Mouse (Mus musculus): ENCODE measurements around the gene Ranbp1.

DNA sequence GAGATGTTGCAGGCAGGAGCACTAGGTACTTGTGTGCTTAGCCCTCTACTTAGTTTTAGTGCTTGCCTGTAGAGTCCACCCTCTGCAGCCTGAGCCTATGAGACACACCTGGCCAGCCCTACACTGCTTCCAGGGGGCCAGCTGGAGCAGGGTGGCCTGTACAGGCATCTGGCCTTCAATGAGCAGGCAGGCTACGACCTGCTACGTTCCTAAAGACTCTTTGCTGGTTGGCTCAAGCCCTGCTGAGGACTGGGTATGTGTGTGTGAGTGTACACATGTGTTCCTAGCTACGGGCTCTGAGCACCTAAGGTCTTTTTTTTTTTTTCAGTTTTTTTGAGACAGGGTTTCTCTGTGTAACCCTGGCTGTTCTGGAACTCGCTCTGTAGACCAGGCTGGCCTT lies 17.1 kb downstream of the Ranbp1 start:
- TF ChIP-seq CTCF (IDR thresholded peaks at IDR 0.05; ENCODE audit: low read depth, low read length) (no peak), POLR2A (IDR thresholded peaks at IDR 0.05; ENCODE audit: borderline replicate concordance, low read depth, low read length) (no peak)
